Comparison of ENCODE assay signal across 20 mouse cellular contexts in genomic region chr9:34507164-34507563, GRCm38 (mm10). TPM values are rescaled to one million over a fixed set of nuclear protein-coding genes. Genes with fewer than 3 reads are reported as not detected.
DNase-seq lines count a peak whose midpoint lies in the region; ATAC-seq and TF ChIP-seq lines count a peak whose summit lies in the region.
"Had no signal": no experiment of that assay in that cellular context is flagged by ENCODE, and none has a peak within 500 bp of the region (broad histone marks: within the 10 kb centered on the region; RNA-seq: fewer than 3 reads in every experiment).

No protein-coding gene starts in this region.

- ATAC-seq in hindbrain, embryonic 15.5 days (ENCODE audit: low FRiP score, low read depth) = peak; percentile 48
- ATAC-seq: intestine, embryonic 16.5 days; lung, postnatal 0 days had no signal

- no peaks in the 10 kb centered on the region for H3K27me3 ChIP-seq in hindbrain, embryonic 15.5 days
- H3K27me3 ChIP-seq: embryonic facial prominence, embryonic 12.5 days; heart, embryonic 12.5 days; kidney, embryonic 15.5 days; liver, embryonic 15.5 days had no signal

- H3K4me1 ChIP-seq in hindbrain, embryonic 15.5 days (replicated peaks) = peaks cover 16% of the 10 kb centered on the region
- H3K4me1 ChIP-seq: embryonic facial prominence, embryonic 12.5 days; heart, embryonic 12.5 days; kidney, embryonic 15.5 days; liver, embryonic 15.5 days had no signal

- no peaks in the 10 kb centered on the region for H3K9me3 ChIP-seq in hindbrain, embryonic 15.5 days
- H3K9me3 ChIP-seq: embryonic facial prominence, embryonic 12.5 days; kidney, embryonic 15.5 days; liver, embryonic 15.5 days had no signal

- no peak overlapping the region for H3K4me2 ChIP-seq in hindbrain, embryonic 15.5 days
- H3K4me2 ChIP-seq: embryonic facial prominence, embryonic 12.5 days; heart, embryonic 12.5 days; kidney, embryonic 15.5 days; liver, embryonic 15.5 days had no signal

- H3K36me3 ChIP-seq in hindbrain, embryonic 15.5 days = no peaks in the 10 kb centered on the region
- H3K36me3 ChIP-seq: embryonic facial prominence, embryonic 12.5 days; heart, embryonic 12.5 days; kidney, embryonic 15.5 days; liver, embryonic 15.5 days had no signal

- peak; percentile 9; the same call in 1 of the 2 replicates for TF ChIP-seq CTCF in layer of hippocampus, adult 2 months (conservative IDR thresholded peaks at IDR 0.05)

- WGBS in hindbrain, embryonic 15.5 days = 47% methylated on average over 2 of the region's 2 CpGs

- no peak overlapping the region for H3K9ac ChIP-seq in hindbrain, embryonic 15.5 days
- H3K9ac ChIP-seq: embryonic facial prominence, embryonic 12.5 days; heart, embryonic 12.5 days; kidney, embryonic 15.5 days; liver, embryonic 15.5 days had no signal

- H3K4me3 ChIP-seq in layer of hippocampus, adult 2 months = no peak overlapping the region
- no peak overlapping the region for H3K4me3 ChIP-seq in hindbrain, embryonic 15.5 days
- H3K4me3 ChIP-seq: embryonic facial prominence, embryonic 12.5 days; heart, embryonic 12.5 days; kidney, embryonic 15.5 days; liver, embryonic 15.5 days had no signal

- no peak overlapping the region for H3K27ac ChIP-seq in layer of hippocampus, adult 2 months
- no peak overlapping the region for H3K27ac ChIP-seq in hindbrain, embryonic 15.5 days (replicated peaks)
- H3K27ac ChIP-seq: embryonic facial prominence, embryonic 12.5 days; kidney, embryonic 15.5 days; liver, embryonic 15.5 days had no signal

- peak; percentile 63 to 72 for DNase-seq in cerebellum, postnatal 10 days
- DNase-seq in cerebellum, adult 8-10 months = no peak
- peak in 1 of 2 experiments; percentile 35 for DNase-seq in layer of hippocampus, adult 2 months (ENCODE audit: low spot score in 2 of 2)
- DNase-seq in layer of hippocampus, postnatal 25 days (ENCODE audit: extremely low spot score in 1 of 2, low spot score in 1 of 2) = no peak
- peak; percentile 61 for DNase-seq in brain, adult 2 months (ENCODE audit: low read depth, low spot score)
- no peak for DNase-seq in urinary bladder, postnatal 25 days (ENCODE audit: low spot score)
- DNase-seq: adrenal gland, adult 2 months; heart, postnatal 36 days; right cerebral cortex, postnatal 4 days; thymus, postnatal 14 days had no signal

RNA-seq across cellular contexts. Expression of gene Kirrel3, which starts 21.5 kb away (rescaled TPM):
- 10 to 100 TPM; 55.6 to 57.5 TPM for total RNA-seq in layer of hippocampus, adult 2 months (2021)
- 10 to 100 TPM; 53.4 to 60.1 TPM for total RNA-seq in layer of hippocampus, postnatal 25 days (2021)
- polyA plus RNA-seq in hindbrain, embryonic 15.5 days (2015; fragmentation: Nextera tagmentation; extraction: Ambion mirVana) = 38.2 and 50.1 TPM in 2 replicates
- total RNA-seq: CH12.LX; common myeloid progenitor, adult 5-6 weeks; megakaryocyte, adult 5-6 weeks had no signal

Comparison
In these comparisons a context has a peak if more than half of its experiments do, and no peak if none do; other contexts are left out.
1. DNase-seq: peak in cerebellum, postnatal 10 days (2 of 2) and brain, adult 2 months (single experiment); none in cerebellum, adult 8-10 months (single experiment), layer of hippocampus, postnatal 25 days (0 of 2) and urinary bladder, postnatal 25 days (single experiment).